Mouse (Mus musculus): ENCODE data around the gene Olfr1062. TPM values are rescaled to one million over a fixed set of nuclear protein-coding genes. Genes with fewer than 3 reads are reported as not detected.
"Not testable (repeated sequence)": the region's sequence is repeated elsewhere in the genome, so short reads cannot be mapped to it uniquely, and the experiment has no call there.

The Olfr1062 gene
- polyA plus RNA-seq, 1 experiment from 2014 or later = not detected

DNA sequence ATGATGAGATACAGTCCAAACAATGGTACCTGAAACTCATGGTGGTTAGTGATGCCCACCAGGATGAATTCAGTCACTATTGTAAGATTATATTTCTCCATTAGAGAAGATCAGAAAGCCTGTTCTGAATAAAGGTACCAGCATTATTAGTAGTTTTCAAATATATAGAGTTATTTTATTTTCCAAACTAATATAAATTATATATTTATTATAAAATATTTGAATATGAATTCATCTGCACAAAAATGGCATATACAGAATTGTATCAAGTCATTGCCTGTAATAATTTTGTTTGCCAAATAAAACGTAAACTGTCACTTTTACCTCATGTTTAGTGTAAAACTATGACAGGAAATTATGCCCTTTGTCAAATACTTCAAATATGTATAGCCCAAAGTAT is 12.6 kb downstream of the Olfr1062 start, which contains the start of gene Olfr1061:
TSS of gene Olfr1061 (minus strand) at position 101 of the 400 bp plus-strand sequence.
- no peaks in the 10 kb centered on the region for H3K36me3 ChIP-seq (ENCODE audit: control insufficient read depth, insufficient read depth)
- 79% methylated on average over 1 of the region's 1 CpGs for WGBS
- H3K27ac ChIP-seq (ENCODE audit: low read depth, low read length) = no peak within 1 kb of the TSS
- H3K4me2 ChIP-seq (replicated peaks; ENCODE audit: low read depth) = no peak within 1 kb of the TSS
- no peak within 1 kb of the TSS for H3K9ac ChIP-seq (ENCODE audit: low read depth, low read length)
- H3K27me3 ChIP-seq (replicated peaks; ENCODE audit: control insufficient read depth, insufficient read depth, low read length) = no peaks in the 10 kb centered on the region
- no peak for ATAC-seq
- no peak within 1 kb of the TSS for H3K4me3 ChIP-seq (ENCODE audit: low read depth, low read length)
- no peak for TF ChIP-seq CTCF (IDR thresholded peaks at IDR 0.05; ENCODE audit: low read depth)
- no peaks in the 10 kb centered on the region for H3K4me1 ChIP-seq (replicated peaks; ENCODE audit: control insufficient read depth, insufficient read depth, low read length)
- no peaks in the 10 kb centered on the region for H3K9me3 ChIP-seq (ENCODE audit: control insufficient read depth)

- Histone ChIP-seq H3K27me3 (replicated peaks; ENCODE audit: control insufficient read depth, insufficient read depth, low read length) (no peaks in the 10 kb centered on the region), H3K27ac (ENCODE audit: low read depth, low read length) (no peak overlapping the region), H3K4me3 (ENCODE audit: low read depth, low read length) (no peak overlapping the region), H3K9me3 (ENCODE audit: control insufficient read depth) (no peaks in the 10 kb centered on the region), H3K4me2 (replicated peaks; ENCODE audit: low read depth) (no peak overlapping the region), H3K9ac (ENCODE audit: low read depth, low read length) (no peak overlapping the region), H3K4me1 (replicated peaks; ENCODE audit: control insufficient read depth, insufficient read depth, low read length) (no peaks in the 10 kb centered on the region), H3K36me3 (ENCODE audit: control insufficient read depth, insufficient read depth) (no peaks in the 10 kb centered on the region)
- ATAC-seq = no peak
- WGBS = 85% methylated on average over 2 of the region's 2 CpGs
- no peak for TF ChIP-seq CTCF (IDR thresholded peaks at IDR 0.05; ENCODE audit: low read depth)
Measured at GRCm38 (mm10) chr2:86395114-86395513, 31.4 kb downstream of the Olfr1062 start.

DNA sequence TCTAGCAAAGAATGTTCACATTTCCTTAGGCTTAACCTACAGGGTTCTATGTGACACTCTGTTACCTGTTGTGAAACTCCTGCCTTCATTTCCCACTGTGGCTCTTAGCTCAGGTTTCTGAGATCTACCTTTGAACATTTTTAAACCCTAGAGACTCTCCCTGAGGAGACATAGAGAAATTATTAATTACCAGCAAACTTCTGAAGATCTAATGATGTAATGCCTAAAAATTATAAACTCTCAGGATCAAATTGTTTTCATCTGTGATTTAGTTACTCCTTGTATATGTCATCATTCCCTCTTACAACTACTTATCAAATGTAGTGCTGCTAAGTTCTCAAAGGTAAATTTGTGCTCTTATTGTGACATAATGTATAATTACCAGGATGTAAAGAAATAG is 38.1 kb downstream of the Olfr1062 start, which contains the start of gene Olfr1058:
TSS of gene Olfr1058 (minus strand) at position 101 of the 400 bp plus-strand sequence.
- not testable (repeated sequence) for H3K4me3 ChIP-seq (ENCODE audit: low read depth, low read length); H3K27ac ChIP-seq (ENCODE audit: low read depth, low read length); H3K36me3 ChIP-seq (ENCODE audit: control insufficient read depth, insufficient read depth); H3K4me2 ChIP-seq (replicated peaks; ENCODE audit: low read depth); H3K9me3 ChIP-seq (ENCODE audit: control insufficient read depth); ATAC-seq; H3K27me3 ChIP-seq (replicated peaks; ENCODE audit: control insufficient read depth, insufficient read depth, low read length); H3K4me1 ChIP-seq (replicated peaks; ENCODE audit: control insufficient read depth, insufficient read depth, low read length); H3K9ac ChIP-seq (ENCODE audit: low read depth, low read length)

DNA sequence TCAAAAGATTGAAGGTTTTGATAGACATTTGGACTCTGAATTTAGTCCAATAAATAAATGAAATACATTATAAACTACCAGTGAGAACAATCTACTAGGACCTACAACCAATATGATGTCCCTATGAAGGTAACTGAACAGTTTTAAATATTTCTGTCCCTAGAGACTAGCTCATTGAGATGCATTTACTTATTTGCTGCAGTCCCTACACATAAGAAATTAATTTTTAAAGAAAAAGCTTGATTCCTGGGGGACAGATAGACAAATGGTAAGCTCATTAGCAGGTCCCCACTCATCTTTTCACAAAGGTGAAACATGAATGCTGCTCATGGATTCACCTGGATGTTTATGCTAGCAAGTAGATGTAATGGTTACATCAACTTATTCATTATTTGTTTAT is 48.3 kb downstream of the Olfr1062 start, which contains the start of gene Olfr1057:
TSS of gene Olfr1057 (minus strand) at position 101 of the 400 bp plus-strand sequence.
- ATAC-seq = no peak
- Histone ChIP-seq H3K36me3 (ENCODE audit: control insufficient read depth, insufficient read depth) (no peaks in the 10 kb centered on the region), H3K27ac (ENCODE audit: low read depth, low read length) (no peak within 1 kb of the TSS), H3K9me3 (ENCODE audit: control insufficient read depth) (no peaks in the 10 kb centered on the region), H3K9ac (ENCODE audit: low read depth, low read length) (no peak within 1 kb of the TSS), H3K4me2 (replicated peaks; ENCODE audit: low read depth) (no peak within 1 kb of the TSS), H3K4me3 (ENCODE audit: low read depth, low read length) (no peak within 1 kb of the TSS), H3K27me3 (replicated peaks; ENCODE audit: control insufficient read depth, insufficient read depth, low read length) (no peaks in the 10 kb centered on the region), H3K4me1 (replicated peaks; ENCODE audit: control insufficient read depth, insufficient read depth, low read length) (no peaks in the 10 kb centered on the region)
- no peak for TF ChIP-seq CTCF (IDR thresholded peaks at IDR 0.05; ENCODE audit: low read depth)

Other genes starting within 250 kb of the Olfr1062 start
- not detected in 2 replicates for gene Olfr1044, start 248.9 kb downstream of the Olfr1062 start, polyA plus RNA-seq (2015; fragmentation: Nextera tagmentation; extraction: Ambion mirVana)
- not detected in 2 replicates for gene Olfr52, start 241.1 kb downstream of the Olfr1062 start, polyA plus RNA-seq (2015; fragmentation: Nextera tagmentation; extraction: Ambion mirVana)
- gene Olfr1045, start 223.7 kb downstream of the Olfr1062 start, polyA plus RNA-seq (2015; fragmentation: Nextera tagmentation; extraction: Ambion mirVana) = not detected in 2 replicates
- gene Olfr1046, start 207.4 kb downstream of the Olfr1062 start, polyA plus RNA-seq (2015; fragmentation: Nextera tagmentation; extraction: Ambion mirVana) = not detected in 2 replicates
- gene Olfr1047, start 195.3 kb downstream of the Olfr1062 start, polyA plus RNA-seq (2015; fragmentation: Nextera tagmentation; extraction: Ambion mirVana) = not detected in 2 replicates
- gene Olfr1048, start 186.5 kb downstream of the Olfr1062 start, polyA plus RNA-seq (2015; fragmentation: Nextera tagmentation; extraction: Ambion mirVana) = not detected in 2 replicates
- gene Olfr1049, start 168.4 kb downstream of the Olfr1062 start, polyA plus RNA-seq (2015; fragmentation: Nextera tagmentation; extraction: Ambion mirVana) = not detected in 2 replicates
- not detected in 2 replicates for gene Olfr1051, start 147.7 kb downstream of the Olfr1062 start, polyA plus RNA-seq (2015; fragmentation: Nextera tagmentation; extraction: Ambion mirVana)
- not detected in 2 replicates for gene Olfr1052, start 134.3 kb downstream of the Olfr1062 start, polyA plus RNA-seq (2015; fragmentation: Nextera tagmentation; extraction: Ambion mirVana)
- not detected in 2 replicates for gene Olfr1053, start 111.5 kb downstream of the Olfr1062 start, polyA plus RNA-seq (2015; fragmentation: Nextera tagmentation; extraction: Ambion mirVana)
- not detected in 2 replicates for gene Olfr1054, start 91.3 kb downstream of the Olfr1062 start, polyA plus RNA-seq (2015; fragmentation: Nextera tagmentation; extraction: Ambion mirVana)
- not detected in 2 replicates for gene Olfr1055, start 76.5 kb downstream of the Olfr1062 start, polyA plus RNA-seq (2015; fragmentation: Nextera tagmentation; extraction: Ambion mirVana)
- not detected in 2 replicates for gene Olfr1056, start 64.3 kb downstream of the Olfr1062 start, polyA plus RNA-seq (2015; fragmentation: Nextera tagmentation; extraction: Ambion mirVana)
- gene Olfr1057, start 48.4 kb downstream of the Olfr1062 start, polyA plus RNA-seq (2015; fragmentation: Nextera tagmentation; extraction: Ambion mirVana) = not detected in 2 replicates
- gene Olfr1058, start 38.2 kb downstream of the Olfr1062 start, polyA plus RNA-seq (2015; fragmentation: Nextera tagmentation; extraction: Ambion mirVana) = not detected in 2 replicates
- gene Olfr1061, start 12.7 kb downstream of the Olfr1062 start, polyA plus RNA-seq (2015; fragmentation: Nextera tagmentation; extraction: Ambion mirVana) = not detected in 2 replicates
- gene Olfr1065, start 23.8 kb upstream of the Olfr1062 start, polyA plus RNA-seq (2015; fragmentation: Nextera tagmentation; extraction: Ambion mirVana) = not detected in 2 replicates
- not detected in 2 replicates for gene Olfr1066, start 29.5 kb upstream of the Olfr1062 start, polyA plus RNA-seq (2015; fragmentation: Nextera tagmentation; extraction: Ambion mirVana)
- not detected in 2 replicates for gene Olfr228, start 60.6 kb upstream of the Olfr1062 start, polyA plus RNA-seq (2015; fragmentation: Nextera tagmentation; extraction: Ambion mirVana)
- not detected in 2 replicates for gene Olfr1076, start 81.7 kb upstream of the Olfr1062 start, polyA plus RNA-seq (2015; fragmentation: Nextera tagmentation; extraction: Ambion mirVana)
- gene Olfr1079, start 115.7 kb upstream of the Olfr1062 start, polyA plus RNA-seq (2015; fragmentation: Nextera tagmentation; extraction: Ambion mirVana) = not detected in 2 replicates
- not detected in 2 replicates for gene Olfr1080, start 131.5 kb upstream of the Olfr1062 start, polyA plus RNA-seq (2015; fragmentation: Nextera tagmentation; extraction: Ambion mirVana)
- gene Olfr1082, start 172.2 kb upstream of the Olfr1062 start, polyA plus RNA-seq (2015; fragmentation: Nextera tagmentation; extraction: Ambion mirVana) = not detected in 2 replicates
- not detected in 2 replicates for gene Olfr1084, start 213.0 kb upstream of the Olfr1062 start, polyA plus RNA-seq (2015; fragmentation: Nextera tagmentation; extraction: Ambion mirVana)
- not detected in 2 replicates for gene Olfr1085, start 235.3 kb upstream of the Olfr1062 start, polyA plus RNA-seq (2015; fragmentation: Nextera tagmentation; extraction: Ambion mirVana)

Data from intestine, postnatal 0 days (tissue).